Mouse (Mus musculus): ENCODE measurements at regions not wholly inside any gene's neighbourhood (a gene's known extent, or its start where the extent isn't known, plus 50 kb on each side); places are given as distances from the start of the nearest gene placed in this dataset.

DNA sequence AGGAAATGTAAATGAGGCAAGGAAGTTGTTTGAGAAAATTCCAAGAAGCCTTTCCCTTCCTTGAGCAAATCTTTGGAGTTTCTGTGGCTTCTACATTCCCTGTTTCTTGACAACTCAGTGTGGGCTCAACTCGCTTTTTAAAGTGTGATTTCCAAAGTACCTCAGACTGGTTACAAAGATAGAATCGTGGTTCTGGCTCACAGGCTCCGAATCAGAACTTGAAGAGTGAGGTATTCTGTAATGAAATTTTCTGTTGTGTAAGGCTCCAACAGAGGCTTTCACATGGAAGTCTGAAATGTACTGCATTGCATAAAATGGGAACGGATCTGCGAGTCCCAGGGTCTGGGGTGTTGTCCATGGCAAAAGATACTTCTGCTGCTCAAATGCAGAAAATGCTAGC, 170.2 kb upstream of the Rnf219 start:
- TF ChIP-seq EP300 (IDR thresholded peaks at IDR 0.05) (no peak), CTCF (IDR thresholded peaks at IDR 0.05) (no peak)
